ENCODE assay signal across 8 mouse cellular contexts in the genomic region with DNA sequence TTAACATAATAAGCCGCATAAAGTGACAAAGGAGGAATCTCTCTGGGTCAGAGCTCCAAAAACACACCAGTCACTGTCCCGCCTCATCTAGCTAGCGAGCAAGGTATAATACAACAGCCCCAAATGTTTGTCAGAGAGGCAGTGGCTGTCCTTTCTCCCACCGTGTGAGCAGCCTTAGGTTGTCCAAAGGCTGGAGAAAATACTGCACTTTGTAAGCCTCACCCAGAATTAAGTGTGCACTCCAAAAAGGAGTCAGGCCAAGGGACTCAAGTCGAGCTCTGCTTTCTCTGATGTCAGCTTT.
A peak's percentile ranks its signal among the peaks of the same experiment; 100 is the strongest.
DNase-seq lines count a peak whose midpoint lies in the region; ATAC-seq and TF ChIP-seq lines count a peak whose summit lies in the region.

No protein-coding gene starts in this region.

- intact Hi-C loops in heart, postnatal 25 days (cut with DNase I): no loop called here
- intact Hi-C loops in left cerebral cortex, postnatal 14 days (cut with DNase I): loop anchor here (10.0 kb wide), 1 partner anchor 911 kb away; no protein-coding TSS in a partner anchor

- no peaks in the 10 kb centered on the region for H3K36me3 ChIP-seq in heart, postnatal 0 days (replicated peaks; ENCODE audit: control insufficient read depth, insufficient read depth, low read length)
- H3K36me3 ChIP-seq in hindbrain, embryonic 15.5 days: no peaks in the 10 kb centered on the region
- no peaks in the 10 kb centered on the region for H3K36me3 ChIP-seq in midbrain, embryonic 11.5 days (ENCODE audit: control insufficient read depth, insufficient read depth, low read length)

- H3K9ac ChIP-seq in heart, postnatal 0 days (replicated peaks; ENCODE audit: low read depth, low read length): no peak overlapping the region
- no peak overlapping the region for H3K9ac ChIP-seq in hindbrain, embryonic 15.5 days
- no peak overlapping the region for H3K9ac ChIP-seq in midbrain, embryonic 11.5 days (ENCODE audit: low read length)

- no peak for TF ChIP-seq EP300 in heart, postnatal 0 days (IDR thresholded peaks at IDR 0.05; ENCODE audit: low read depth)

- H3K4me3 ChIP-seq in heart, postnatal 0 days (ENCODE audit: low read depth, low read length): peak overlapping the region; percentile 39; the same call in 1 of the 2 replicates
- H3K4me3 ChIP-seq in brown adipose tissue, adult 24 weeks (ENCODE audit: insufficient read depth, low read depth, low read length): peak overlapping the region; percentile 41; the same call in 1 of the 2 replicates
- no peak overlapping the region for H3K4me3 ChIP-seq in hindbrain, embryonic 15.5 days
- H3K4me3 ChIP-seq in midbrain, embryonic 11.5 days (ENCODE audit: low read depth, low read length): no peak overlapping the region

- H3K27ac ChIP-seq in heart, postnatal 0 days (ENCODE audit: low read depth): no peak overlapping the region
- no peak overlapping the region for H3K27ac ChIP-seq in brown adipose tissue, adult 24 weeks (replicated peaks; ENCODE audit: low read depth, low read length)
- H3K27ac ChIP-seq in hindbrain, embryonic 15.5 days (replicated peaks): no peak overlapping the region
- no peak overlapping the region for H3K27ac ChIP-seq in midbrain, embryonic 11.5 days (ENCODE audit: low read depth, low read length)

- DNase-seq in heart, postnatal 0 days (ENCODE audit: low spot score): no peak
- no peak for DNase-seq in heart, postnatal 25 days (ENCODE audit: low spot score)
- DNase-seq in midbrain, embryonic 11.5 days (ENCODE audit: low spot score, missing footprints): peak; percentile 81
- no peak for DNase-seq in left cerebral cortex, postnatal 14 days (ENCODE audit: low spot score in 2 of 2)
- DNase-seq in spleen, adult 12 weeks (ENCODE audit: low spot score): no peak
- no peak for DNase-seq in gastrocnemius, postnatal 25 days

- no peaks in the 10 kb centered on the region for H3K4me1 ChIP-seq in heart, postnatal 0 days (ENCODE audit: control insufficient read depth, insufficient read depth)
- no peaks in the 10 kb centered on the region for H3K4me1 ChIP-seq in brown adipose tissue, adult 24 weeks (ENCODE audit: control insufficient read depth, insufficient read depth, insufficient read length, low read length)
- peaks cover 5% of the 10 kb centered on the region; the same call in 1 of the 2 replicates for H3K4me1 ChIP-seq in hindbrain, embryonic 15.5 days (replicated peaks)
- H3K4me1 ChIP-seq in midbrain, embryonic 11.5 days (ENCODE audit: control insufficient read depth, insufficient read depth, low read length): no peaks in the 10 kb centered on the region

- ATAC-seq in heart, postnatal 0 days (ENCODE audit: insufficient read depth, low read depth): no peak
- no peak for ATAC-seq in hindbrain, embryonic 15.5 days (ENCODE audit: low FRiP score, low read depth)
- ATAC-seq in midbrain, embryonic 11.5 days (ENCODE audit: low FRiP score): peak; percentile 9

- TF ChIP-seq CTCF in heart, postnatal 0 days (IDR thresholded peaks at IDR 0.05; ENCODE audit: low read depth): no peak

- no peaks in the 10 kb centered on the region for H3K27me3 ChIP-seq in heart, postnatal 0 days (ENCODE audit: control insufficient read depth, insufficient read depth, low read length)
- no peaks in the 10 kb centered on the region for H3K27me3 ChIP-seq in hindbrain, embryonic 15.5 days
- no peaks in the 10 kb centered on the region for H3K27me3 ChIP-seq in midbrain, embryonic 11.5 days (ENCODE audit: control insufficient read depth, insufficient read depth, low read length)

- 71% methylated on average over 5 of the region's 5 CpGs for WGBS in heart, postnatal 0 days
- 74% methylated on average over 5 of the region's 5 CpGs for WGBS in hindbrain, embryonic 15.5 days
- 70% methylated on average over 5 of the region's 5 CpGs for WGBS in midbrain, embryonic 11.5 days

- H3K9me3 ChIP-seq in heart, postnatal 0 days (replicated peaks; ENCODE audit: control insufficient read depth, low read length): no peaks in the 10 kb centered on the region
- H3K9me3 ChIP-seq in hindbrain, embryonic 15.5 days: no peaks in the 10 kb centered on the region
- no peaks in the 10 kb centered on the region for H3K9me3 ChIP-seq in midbrain, embryonic 11.5 days (ENCODE audit: control insufficient read depth, low read length)

- peak overlapping the region; percentile 50; the same call in 1 of the 2 replicates for H3K4me2 ChIP-seq in heart, postnatal 0 days (ENCODE audit: low read depth, low read length)
- peak overlapping the region; percentile 46 for H3K4me2 ChIP-seq in hindbrain, embryonic 15.5 days
- no peak overlapping the region for H3K4me2 ChIP-seq in midbrain, embryonic 11.5 days

Comparison
In these comparisons a context has a peak if more than half of its experiments do, and no peak if none do; other contexts are left out.
1. H3K4me3 ChIP-seq: peak in heart, postnatal 0 days (single experiment) and brown adipose tissue, adult 24 weeks (single experiment); none in hindbrain, embryonic 15.5 days (single experiment) and midbrain, embryonic 11.5 days (single experiment).